Mouse (Mus musculus) lung, postnatal 36 days (tissue): ENCODE measurements around the gene Phactr2.
"Not testable (repeated sequence)": the region's sequence is repeated elsewhere in the genome, so short reads cannot be mapped to it uniquely, and the experiment has no call there.

Experiments used
- DNase-seq: peaks from one replicate; pipeline ENCODE4 v3.0.0; 2022; ENCODE audit warnings: mixed read lengths

Phactr2 gene

GRCm38 (mm10) chr10:13473833-13474567 lies at the start of gene Phactr2:
Gene Phactr2 (minus strand): TSS chr10:13474412.
- DNase-seq: peak; percentile 32

GRCm38 (mm10) chr10:13521857-13522256 lies 47.6 kb upstream of the Phactr2 start:
- DNase-seq: peak; percentile 33

GRCm38 (mm10) chr10:13502371-13502770 lies 28.2 kb upstream of the Phactr2 start:
- DNase-seq: no peak

GRCm38 (mm10) chr10:13501533-13501932 lies 27.3 kb upstream of the Phactr2 start:
- not testable (repeated sequence) for DNase-seq

- DNase-seq: peak; percentile 95
Observed at GRCm38 (mm10) chr10:13500938-13501496, 26.8 kb upstream of the Phactr2 start.

GRCm38 (mm10) chr10:13500473-13500872 lies 26.3 kb upstream of the Phactr2 start:
- peak; percentile 17 for DNase-seq

GRCm38 (mm10) chr10:13499331-13499730 lies 25.1 kb upstream of the Phactr2 start, which contains the start of gene Fuca2:
Gene Fuca2 (plus strand): TSS chr10:13499540.
- DNase-seq: peak; percentile 4

- DNase-seq: no peak
Observed at GRCm38 (mm10) chr10:13496315-13496714, 22.1 kb upstream of the Phactr2 start.

- DNase-seq: no peak
Observed at GRCm38 (mm10) chr10:13493978-13494686, 19.9 kb upstream of the Phactr2 start.

GRCm38 (mm10) chr10:13489671-13490070 lies 15.5 kb upstream of the Phactr2 start:
- no peak for DNase-seq

- no peak for DNase-seq
Observed at GRCm38 (mm10) chr10:13485958-13486357, 11.7 kb upstream of the Phactr2 start.

- DNase-seq: no peak
Observed at GRCm38 (mm10) chr10:13479341-13479740, 5.1 kb upstream of the Phactr2 start.

- no peak for DNase-seq
Observed at GRCm38 (mm10) chr10:13475121-13475520, 909 bp upstream of the Phactr2 start.

GRCm38 (mm10) chr10:13474568-13474955 lies 350 bp upstream of the Phactr2 start:
- DNase-seq: no peak

- no peak for DNase-seq
Observed at GRCm38 (mm10) chr10:13473287-13473832, 852 bp downstream of the Phactr2 start.

GRCm38 (mm10) chr10:13470236-13470635 lies 4.0 kb downstream of the Phactr2 start:
- no peak for DNase-seq

GRCm38 (mm10) chr10:13468025-13468529 lies 6.1 kb downstream of the Phactr2 start:
- DNase-seq: not testable (repeated sequence)

GRCm38 (mm10) chr10:13466925-13467324 lies 7.3 kb downstream of the Phactr2 start:
- no peak for DNase-seq

- DNase-seq: not testable (repeated sequence)
Observed at GRCm38 (mm10) chr10:13464295-13464694, 9.9 kb downstream of the Phactr2 start.

GRCm38 (mm10) chr10:13453200-13453990 lies 20.8 kb downstream of the Phactr2 start:
- no peak for DNase-seq

GRCm38 (mm10) chr10:13451640-13452039 lies 22.6 kb downstream of the Phactr2 start:
- no peak for DNase-seq

- DNase-seq: no peak
Observed at GRCm38 (mm10) chr10:13448283-13449045, 25.7 kb downstream of the Phactr2 start.
